Mouse (Mus musculus): ENCODE measurements around the gene Hlf. TPM values are rescaled to one million over a fixed set of nuclear protein-coding genes. Genes with fewer than 3 reads are reported as not detected.

Hlf gene
- polyA plus RNA-seq, 1 experiment from 2014 or later, result 1.6 TPM

DNA sequence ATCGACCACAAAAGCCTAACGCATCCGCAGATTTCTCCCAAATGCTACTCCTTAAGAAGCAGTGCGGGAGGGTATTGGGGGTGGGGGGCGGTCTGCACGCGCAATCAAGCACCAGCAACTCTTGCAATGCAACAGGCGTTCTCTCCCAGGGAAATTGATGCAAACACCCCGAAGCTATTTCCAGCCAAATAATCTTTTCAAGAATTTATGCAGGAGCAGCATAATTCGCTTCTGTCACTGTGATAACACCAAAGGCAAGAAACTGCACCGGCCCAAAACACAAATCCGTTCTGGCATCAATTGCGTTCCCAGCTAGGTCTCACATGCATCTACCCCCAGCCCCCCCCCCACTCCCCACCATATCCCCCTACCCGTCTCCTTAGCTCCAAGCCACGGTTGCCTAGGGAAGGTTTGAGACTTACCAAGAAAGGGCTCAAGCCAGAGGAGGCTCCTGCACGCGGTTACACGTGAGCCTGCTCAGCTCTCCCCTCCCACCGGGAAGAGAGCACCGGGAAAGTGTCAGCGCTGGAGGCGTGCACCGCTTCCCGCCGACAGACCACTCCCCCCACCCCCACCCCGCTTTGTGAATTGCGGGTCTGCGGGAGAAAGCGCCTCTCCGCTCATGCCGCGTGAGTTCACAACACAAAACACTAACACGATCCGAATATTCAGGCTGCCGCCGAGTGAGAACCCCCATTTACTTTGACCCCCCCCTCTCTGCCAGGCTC, 1.4 kb downstream of the Hlf start:
- H3K4me1 ChIP-seq (replicated peaks), result peaks cover 17% of the 10 kb centered on the region
- H3K4me2 ChIP-seq (replicated peaks), result peak overlapping the region; percentile 98
- 2% methylated on average over 36 of the region's 36 CpGs for WGBS
- H3K36me3 ChIP-seq, result no peaks in the 10 kb centered on the region
- no peak overlapping the region for H3K27ac ChIP-seq
- peaks cover 9% of the 10 kb centered on the region; the same call in 1 of the 2 replicates for H3K27me3 ChIP-seq (replicated peaks)
- no peaks in the 10 kb centered on the region for H3K9me3 ChIP-seq
- peak overlapping the region; percentile 39 for H3K9ac ChIP-seq
- H3K4me3 ChIP-seq (replicated peaks), result peak overlapping the region; percentile 49
- peak; percentile 41; the same call in 1 of the 2 replicates for ATAC-seq

DNA sequence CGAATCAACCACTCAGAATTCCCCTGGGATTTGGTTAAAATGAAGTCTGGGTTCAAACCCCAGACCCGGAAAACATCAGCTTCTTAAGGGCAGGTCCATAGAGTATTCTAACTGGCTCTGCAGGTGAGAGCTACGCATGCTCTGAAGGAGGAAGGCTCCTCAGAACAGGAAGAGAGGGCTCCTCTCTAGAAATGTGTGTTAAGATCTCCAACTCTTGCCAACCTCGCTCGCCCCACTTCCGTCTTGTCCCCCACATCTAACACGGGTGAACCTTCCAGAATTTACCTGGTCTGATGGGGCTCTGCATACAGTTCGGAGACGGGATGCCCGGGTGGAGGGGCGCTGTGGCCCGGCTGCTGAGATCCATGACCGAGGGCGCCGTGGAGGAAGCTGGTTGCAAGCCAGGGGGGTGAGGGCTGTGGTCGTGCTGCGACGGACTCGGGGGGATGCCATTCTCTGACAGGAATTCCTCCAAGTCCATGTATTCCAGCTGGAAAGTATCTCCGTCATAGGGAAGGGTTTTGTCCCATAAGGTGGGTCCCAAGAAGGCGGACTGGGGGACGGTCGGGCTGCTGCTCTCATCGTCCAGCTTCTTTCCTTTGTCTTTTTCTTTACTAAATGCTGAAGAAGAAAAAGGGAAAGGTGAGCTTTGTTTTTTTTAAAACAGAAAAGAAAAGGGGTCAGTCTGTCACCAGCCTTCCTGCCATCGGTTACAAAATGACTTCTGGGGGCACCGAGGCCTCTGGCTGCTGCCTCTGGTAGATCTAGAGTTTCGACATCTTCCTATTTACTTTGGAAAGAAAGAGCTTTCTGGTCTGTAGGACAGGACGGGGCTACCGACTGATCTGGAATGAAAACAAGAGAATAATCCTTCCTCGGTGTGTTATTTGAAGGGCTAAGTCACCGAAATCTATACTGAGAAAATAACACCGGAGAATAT, 2.9 kb downstream of the Hlf start:
- Histone ChIP-seq H3K4me2 (replicated peaks) (peak overlapping the region; percentile 98; the same call in 1 of the 2 replicates), H3K36me3 (no peaks in the 10 kb centered on the region), H3K9ac (no peak overlapping the region), H3K27ac (no peak overlapping the region), H3K9me3 (no peaks in the 10 kb centered on the region), H3K4me3 (replicated peaks) (no peak overlapping the region), H3K27me3 (replicated peaks) (peaks cover 9% of the 10 kb centered on the region; the same call in 1 of the 2 replicates), H3K4me1 (replicated peaks) (peaks cover 17% of the 10 kb centered on the region)
- 60% methylated on average over 32 of the region's 32 CpGs for WGBS
- no peak for ATAC-seq

DNA sequence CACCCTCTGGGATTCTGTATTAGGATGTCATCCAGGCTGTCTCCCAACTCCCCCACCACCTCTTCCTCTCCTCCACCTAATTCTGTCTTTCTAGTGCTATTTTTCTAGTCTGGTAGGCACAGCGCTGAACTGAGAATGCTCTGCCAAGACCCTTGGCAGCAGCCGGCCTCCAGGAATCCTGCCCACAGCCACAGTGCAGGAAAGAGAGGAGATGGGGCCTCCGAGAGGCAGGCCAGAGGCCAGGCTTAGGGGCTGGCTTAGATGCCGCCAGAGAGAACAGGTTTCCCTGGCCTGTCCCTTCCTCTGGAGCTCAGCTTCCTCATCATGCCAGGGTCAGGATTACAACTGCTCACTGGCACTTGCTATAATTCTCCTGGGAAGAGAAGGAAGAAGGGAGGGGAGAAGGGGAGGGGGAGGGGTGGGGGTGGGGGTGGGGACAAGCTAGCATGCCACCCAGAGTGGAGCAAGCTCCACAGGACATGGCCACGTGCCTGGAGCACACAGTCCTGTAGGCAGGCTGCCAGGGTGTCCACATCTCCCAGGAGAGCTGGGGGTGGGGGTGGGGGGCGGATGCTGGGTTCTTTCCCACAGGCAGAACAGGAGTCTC, 8.6 kb downstream of the Hlf start:
- H3K4me2 ChIP-seq (replicated peaks), result peak overlapping the region; percentile 31; the same call in 1 of the 2 replicates
- H3K9ac ChIP-seq, result no peak overlapping the region
- 22% methylated on average over 6 of the region's 6 CpGs for WGBS
- H3K4me1 ChIP-seq (replicated peaks), result peaks cover 8% of the 10 kb centered on the region
- H3K36me3 ChIP-seq, result no peaks in the 10 kb centered on the region
- H3K27me3 ChIP-seq (replicated peaks), result no peaks in the 10 kb centered on the region
- H3K9me3 ChIP-seq, result no peaks in the 10 kb centered on the region
- peak; percentile 89 for ATAC-seq
- H3K27ac ChIP-seq, result 0 out of 2 replicates have a peak overlapping the region, but pooled peaks have one; percentile 72
- no peak overlapping the region for H3K4me3 ChIP-seq (replicated peaks)

DNA sequence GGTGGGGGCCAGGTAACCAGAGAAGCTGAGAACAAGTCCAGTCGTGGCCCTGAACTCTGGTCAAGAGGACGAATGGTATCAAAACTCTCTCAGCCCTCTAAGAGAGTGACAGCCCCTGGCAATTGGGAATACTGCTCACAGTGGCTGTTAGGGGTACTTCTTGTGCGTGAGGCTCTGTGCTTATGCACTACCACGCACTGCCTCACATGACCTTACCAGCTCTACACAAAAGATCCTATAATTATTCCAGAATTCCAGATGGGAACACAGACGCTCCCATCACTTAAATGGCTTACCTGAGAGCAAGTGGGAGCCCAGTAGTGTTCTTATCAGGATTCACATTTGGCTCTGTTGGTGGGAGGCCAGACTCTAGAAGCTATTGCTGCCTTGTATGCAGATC, 9.6 kb downstream of the Hlf start:
- H3K4me1 ChIP-seq (replicated peaks), result peaks cover 8% of the 10 kb centered on the region
- no peak overlapping the region for H3K4me3 ChIP-seq (replicated peaks)
- no peak overlapping the region for H3K27ac ChIP-seq
- H3K36me3 ChIP-seq, result no peaks in the 10 kb centered on the region
- H3K9me3 ChIP-seq, result no peaks in the 10 kb centered on the region
- 63% methylated on average over 5 of the region's 5 CpGs for whole genome bisulfite sequencing
- no peak overlapping the region for H3K9ac ChIP-seq
- H3K27me3 ChIP-seq (replicated peaks), result no peaks in the 10 kb centered on the region
- ATAC-seq, result no peak
- H3K4me2 ChIP-seq (replicated peaks), result no peak overlapping the region

DNA sequence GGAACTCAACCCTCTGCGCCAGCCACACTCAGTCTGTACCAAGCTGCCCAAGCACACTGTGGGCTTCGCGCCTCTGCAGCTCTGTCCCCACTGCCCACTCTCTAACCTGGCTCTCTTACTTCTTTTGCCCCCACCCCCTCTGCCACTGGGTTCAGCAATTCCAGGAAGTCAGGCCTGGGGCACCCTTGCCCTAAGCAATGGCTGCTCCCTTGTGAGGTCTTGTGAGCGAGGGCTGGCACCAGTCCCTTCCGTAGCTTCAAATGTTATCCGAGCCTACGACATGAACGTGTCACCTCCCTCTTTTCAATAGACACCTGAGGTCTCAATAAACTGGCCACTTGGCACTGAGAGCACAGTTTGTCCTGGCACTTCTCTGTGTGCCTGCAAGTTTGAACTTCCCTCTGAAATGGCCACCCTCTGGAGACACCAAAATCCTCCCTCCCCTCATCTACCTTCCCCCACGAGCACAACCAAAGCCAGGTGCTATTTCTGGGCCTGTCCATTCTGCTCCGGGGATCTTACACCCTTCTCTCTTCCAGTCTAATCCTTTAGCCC, 10.5 kb downstream of the Hlf start:
- WGBS, result 81% methylated on average over 10 of the region's 10 CpGs
- Histone ChIP-seq H3K4me1 (replicated peaks) (peaks cover 8% of the 10 kb centered on the region), H3K9me3 (no peaks in the 10 kb centered on the region), H3K36me3 (no peaks in the 10 kb centered on the region), H3K4me3 (replicated peaks) (no peak overlapping the region), H3K9ac (no peak overlapping the region), H3K4me2 (replicated peaks) (no peak overlapping the region), H3K27me3 (replicated peaks) (no peaks in the 10 kb centered on the region), H3K27ac (no peak overlapping the region)
- no peak for ATAC-seq

DNA sequence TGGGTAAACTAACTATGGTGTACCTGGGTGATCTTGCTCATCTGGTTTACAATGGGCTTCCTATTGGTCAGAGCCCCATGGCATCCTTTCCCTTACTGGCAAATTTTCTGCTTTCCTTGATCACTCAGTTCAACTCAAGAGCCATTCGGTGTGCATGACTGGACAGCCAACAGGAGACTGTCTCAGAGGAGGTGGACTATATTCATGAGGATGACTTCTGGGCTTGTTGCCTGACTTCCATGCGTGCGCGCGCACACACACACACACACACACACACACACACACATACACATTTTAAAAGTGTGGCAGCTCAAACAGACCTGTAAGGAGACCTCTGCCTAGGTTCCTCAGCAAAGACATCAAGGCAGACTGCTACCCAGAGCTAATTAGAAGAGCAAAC, 12.7 kb downstream of the Hlf start:
- Histone ChIP-seq H3K36me3 (no peaks in the 10 kb centered on the region), H3K9me3 (no peaks in the 10 kb centered on the region), H3K4me3 (replicated peaks) (no peak overlapping the region), H3K27ac (no peak overlapping the region), H3K9ac (no peak overlapping the region), H3K4me1 (replicated peaks) (peaks cover 8% of the 10 kb centered on the region), H3K27me3 (replicated peaks) (no peaks in the 10 kb centered on the region), H3K4me2 (replicated peaks) (no peak overlapping the region)
- 98% methylated on average over 5 of the region's 5 CpGs for WGBS
- no peak for ATAC-seq

DNA sequence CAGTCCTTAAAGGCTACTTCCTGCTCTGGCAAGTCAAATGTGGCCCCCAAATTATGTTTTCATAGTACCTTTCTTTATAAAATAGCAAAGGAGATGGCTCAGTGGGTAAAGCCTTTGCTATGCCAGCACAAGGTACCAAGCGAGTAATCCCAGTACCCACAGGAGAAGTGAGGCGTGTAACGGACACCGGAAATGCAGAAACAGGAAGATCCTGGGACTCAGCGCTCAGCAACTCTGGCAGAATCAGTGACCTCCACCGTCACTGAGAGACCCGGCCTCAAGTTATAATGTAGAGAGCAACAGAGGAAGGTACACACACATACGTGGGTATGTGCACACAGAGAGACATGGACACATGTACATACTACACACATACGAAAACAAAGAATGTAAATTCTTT, 14.3 kb downstream of the Hlf start:
- 93% methylated on average over 9 of the region's 9 CpGs for WGBS

DNA sequence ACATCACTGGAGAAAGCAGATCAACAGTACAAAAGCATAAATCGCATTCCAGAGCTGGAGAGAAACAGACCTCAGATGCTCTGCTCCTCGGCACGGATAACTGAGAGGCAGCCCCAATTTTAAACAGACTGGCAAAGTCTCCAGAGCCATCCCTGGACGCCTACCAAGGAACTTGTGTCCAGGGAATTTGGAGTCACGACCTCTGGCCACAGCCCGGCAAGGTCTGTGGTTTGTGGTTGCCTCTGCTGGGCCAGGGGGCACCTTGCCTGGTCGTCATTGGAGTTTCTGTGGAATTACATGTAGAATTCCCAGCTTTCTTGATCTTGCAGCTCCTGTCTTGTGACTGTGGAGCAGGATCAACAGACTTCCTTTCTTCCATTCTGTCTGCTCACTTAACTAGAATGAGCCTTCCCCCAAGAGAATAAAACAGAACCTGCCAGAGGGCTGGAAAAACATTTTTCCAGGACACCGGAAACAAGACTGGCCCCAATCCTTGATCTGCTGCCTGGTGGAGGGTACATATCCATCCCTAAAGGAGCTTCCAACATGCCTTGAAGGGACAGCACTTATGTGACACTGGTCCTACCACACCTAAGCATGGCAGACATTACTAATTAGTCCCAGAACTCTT, 19.1 kb downstream of the Hlf start:
- Histone ChIP-seq H3K9me3 (no peaks in the 10 kb centered on the region), H3K27me3 (replicated peaks) (no peaks in the 10 kb centered on the region), H3K4me1 (replicated peaks) (peaks cover 23% of the 10 kb centered on the region), H3K9ac (no peak overlapping the region), H3K27ac (no peak overlapping the region), H3K36me3 (no peaks in the 10 kb centered on the region), H3K4me3 (replicated peaks) (no peak overlapping the region), H3K4me2 (replicated peaks) (no peak overlapping the region)
- 49% methylated on average over 8 of the region's 8 CpGs for WGBS
- ATAC-seq, result no peak

More for the DNA sequence above, 14.3 kb downstream of the Hlf start:
- H3K4me3 ChIP-seq (replicated peaks), result no peak overlapping the region
- H3K27ac ChIP-seq, result no peak overlapping the region
- H3K9me3 ChIP-seq, result no peaks in the 10 kb centered on the region
- peaks cover 5% of the 10 kb centered on the region; the same call in 1 of the 2 replicates for H3K4me1 ChIP-seq (replicated peaks)
- H3K4me2 ChIP-seq (replicated peaks), result no peak overlapping the region
- no peak overlapping the region for H3K9ac ChIP-seq
- H3K36me3 ChIP-seq, result no peaks in the 10 kb centered on the region
- H3K27me3 ChIP-seq (replicated peaks), result no peaks in the 10 kb centered on the region
- ATAC-seq, result no peak

DNA sequence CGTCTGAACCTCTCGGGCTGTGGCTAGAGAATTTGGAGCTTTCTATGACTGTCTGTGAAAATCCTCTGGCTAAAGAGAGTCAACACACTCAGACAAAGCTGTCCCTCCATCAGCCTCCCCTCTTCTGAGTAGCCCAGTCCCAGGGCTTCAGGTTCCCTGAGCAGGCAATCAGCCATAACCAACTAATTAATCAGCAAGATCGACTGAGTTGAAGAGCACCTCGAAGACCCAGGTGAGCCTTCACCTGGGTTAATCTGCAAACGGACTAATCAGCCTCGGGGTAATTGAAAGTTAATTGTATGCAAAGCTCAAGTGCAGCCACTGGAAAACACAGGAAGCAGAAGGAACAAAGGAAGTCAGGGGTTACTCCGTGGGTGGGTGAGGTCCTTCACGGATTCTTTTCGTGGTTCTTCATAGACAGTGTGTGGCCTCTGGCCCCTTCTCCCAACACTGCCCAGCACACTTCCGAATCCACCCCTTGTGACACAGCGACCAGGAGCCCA, 19.9 kb downstream of the Hlf start:
- no peak overlapping the region for H3K9ac ChIP-seq
- H3K4me1 ChIP-seq (replicated peaks), result peaks cover 23% of the 10 kb centered on the region
- WGBS, result 30% methylated on average over 11 of the region's 11 CpGs
- no peaks in the 10 kb centered on the region for H3K9me3 ChIP-seq
- H3K4me2 ChIP-seq (replicated peaks), result no peak overlapping the region
- no peak for ATAC-seq
- no peak overlapping the region for H3K4me3 ChIP-seq (replicated peaks)
- H3K27me3 ChIP-seq (replicated peaks), result no peaks in the 10 kb centered on the region
- no peaks in the 10 kb centered on the region for H3K36me3 ChIP-seq
- no peak overlapping the region for H3K27ac ChIP-seq

DNA sequence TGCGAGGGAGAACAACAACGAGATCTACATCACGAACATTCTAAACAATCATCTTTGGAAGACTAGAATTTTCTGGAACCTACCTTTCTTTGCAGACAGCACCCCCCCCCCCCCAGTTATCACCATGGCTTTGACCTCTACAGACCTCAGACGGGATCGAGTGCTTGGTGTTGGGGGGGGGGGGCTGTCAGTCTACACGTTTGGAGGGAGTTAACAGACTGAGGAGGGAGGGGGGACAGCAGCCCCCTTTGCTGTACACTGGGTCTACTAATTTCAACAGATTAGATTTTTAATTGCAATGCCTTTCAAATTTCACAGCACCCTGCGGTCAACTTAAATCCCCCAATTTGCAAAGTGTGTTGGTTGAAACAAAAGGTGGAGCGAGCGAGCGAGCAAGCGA, 20.3 kb downstream of the Hlf start:
- 60% methylated on average over 11 of the region's 11 CpGs for WGBS
- ATAC-seq, result no peak
- H3K36me3 ChIP-seq, result no peaks in the 10 kb centered on the region
- H3K27me3 ChIP-seq (replicated peaks), result no peaks in the 10 kb centered on the region
- no peaks in the 10 kb centered on the region for H3K9me3 ChIP-seq
- H3K27ac ChIP-seq, result peak overlapping the region; percentile 94; the same call in 1 of the 2 replicates
- H3K4me3 ChIP-seq (replicated peaks), result no peak overlapping the region
- H3K9ac ChIP-seq, result no peak overlapping the region
- peaks cover 23% of the 10 kb centered on the region for H3K4me1 ChIP-seq (replicated peaks)
- H3K4me2 ChIP-seq (replicated peaks), result no peak overlapping the region

DNA sequence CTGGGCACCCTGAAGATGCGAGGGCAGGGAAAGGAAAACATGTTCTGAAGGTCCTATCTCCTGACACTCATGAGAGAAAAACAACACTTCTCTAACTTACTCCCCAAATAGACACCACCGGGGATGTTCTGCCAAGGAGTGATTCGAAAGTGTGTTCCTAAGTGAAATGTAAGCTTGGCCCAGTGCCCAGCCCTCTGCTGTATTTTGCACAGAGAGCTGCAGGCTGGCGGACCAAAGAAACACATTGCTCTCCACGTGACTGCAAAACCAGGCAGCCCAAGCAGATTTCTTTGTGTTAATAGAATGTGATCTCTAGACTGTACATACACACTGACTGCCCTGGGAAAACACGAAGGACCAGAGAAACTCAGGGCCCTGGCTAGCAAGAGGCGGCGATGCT, 21.1 kb downstream of the Hlf start:
- Histone ChIP-seq H3K9ac (no peak overlapping the region), H3K4me3 (replicated peaks) (no peak overlapping the region), H3K4me2 (replicated peaks) (peak overlapping the region; percentile 37), H3K27me3 (replicated peaks) (no peaks in the 10 kb centered on the region), H3K4me1 (replicated peaks) (peaks cover 30% of the 10 kb centered on the region), H3K27ac (peak overlapping the region; percentile 94), H3K36me3 (no peaks in the 10 kb centered on the region), H3K9me3 (no peaks in the 10 kb centered on the region)
- 27% methylated on average over 8 of the region's 8 CpGs for WGBS
- peak; percentile 88 for ATAC-seq

Data from intestine, embryonic 15.5 days (tissue).